Comparison of ENCODE assay signal across 7 mouse cellular contexts in genomic region chr8:70329124-70329834, GRCm38 (mm10). TPM values are rescaled to one million over a fixed set of nuclear protein-coding genes. Genes with fewer than 3 reads are reported as not detected.
DNase-seq lines count a peak whose midpoint lies in the region; ATAC-seq and TF ChIP-seq lines count a peak whose summit lies in the region.

Gene Gdf1 (plus strand): TSS chr8:70329817.

- no peak for ATAC-seq in hindbrain, postnatal 0 days
- no peak for ATAC-seq in midbrain, embryonic 15.5 days (replicated peaks)
- ATAC-seq in erythroblast, adult 5-6 weeks (replicated peaks; ENCODE audit: low FRiP score, poor library complexity, severe bottlenecking), result no peak

- WGBS in hindbrain, postnatal 0 days, result 34% methylated on average over 14 of the region's 14 CpGs
- 28% methylated on average over 14 of the region's 14 CpGs for WGBS in midbrain, embryonic 15.5 days

- intact Hi-C loops in left cerebral cortex, postnatal 4 days (cut with DNase I), result no loop called here

- TF ChIP-seq CTCF in hindbrain, postnatal 0 days (IDR thresholded peaks at IDR 0.05; ENCODE audit: low read depth), result no peak

- H3K9ac ChIP-seq in hindbrain, postnatal 0 days (replicated peaks; ENCODE audit: low read length), result peak within 1 kb of the TSS; percentile 9; the same call in 1 of the 2 replicates
- H3K9ac ChIP-seq in midbrain, embryonic 15.5 days, result peak within 1 kb of the TSS; percentile 2; the same call in 1 of the 2 replicates

- DNase-seq in left cerebral cortex, adult 18-20 months (ENCODE audit: low spot score in 2 of 2), result no peak
- DNase-seq in left cerebral cortex, postnatal 4 days, result no peak
- peak; percentile 77 for DNase-seq in embryo, embryonic 9.5 days (ENCODE audit: extremely low spot score)
- DNase-seq in hindbrain, postnatal 0 days (ENCODE audit: low spot score), result no peak
- DNase-seq in cerebellum, postnatal 4 days (ENCODE audit: low spot score in 2 of 2), result no peak

- peaks cover 35% of the 10 kb centered on the region for H3K36me3 ChIP-seq in hindbrain, postnatal 0 days (ENCODE audit: insufficient read depth, low read length)
- peaks cover 39% of the 10 kb centered on the region for H3K36me3 ChIP-seq in midbrain, embryonic 15.5 days (replicated peaks)

- no peaks in the 10 kb centered on the region for H3K27me3 ChIP-seq in hindbrain, postnatal 0 days (ENCODE audit: insufficient read depth, low read length)
- H3K27me3 ChIP-seq in midbrain, embryonic 15.5 days (replicated peaks), result no peaks in the 10 kb centered on the region

- H3K9me3 ChIP-seq in hindbrain, postnatal 0 days (ENCODE audit: low read length), result no peaks in the 10 kb centered on the region
- H3K9me3 ChIP-seq in midbrain, embryonic 15.5 days, result no peaks in the 10 kb centered on the region

- peak within 1 kb of the TSS; percentile 46; the same call in 1 of the 2 replicates for H3K27ac ChIP-seq in hindbrain, postnatal 0 days
- no peak within 1 kb of the TSS for H3K27ac ChIP-seq in midbrain, embryonic 15.5 days

- peaks cover 5% of the 10 kb centered on the region; the same call in 1 of the 2 replicates for H3K4me1 ChIP-seq in hindbrain, postnatal 0 days (ENCODE audit: insufficient read depth, low read length)
- H3K4me1 ChIP-seq in midbrain, embryonic 15.5 days, result peaks cover 24% of the 10 kb centered on the region

- H3K4me2 ChIP-seq in hindbrain, postnatal 0 days (ENCODE audit: low read depth, low read length), result no peak within 1 kb of the TSS
- H3K4me2 ChIP-seq in midbrain, embryonic 15.5 days, result no peak within 1 kb of the TSS; the same call in 1 of the 2 replicates

- no peak within 1 kb of the TSS for H3K4me3 ChIP-seq in hindbrain, postnatal 0 days (ENCODE audit: low read length)
- H3K4me3 ChIP-seq in midbrain, embryonic 15.5 days, result no peak within 1 kb of the TSS

RNA-seq across cellular contexts. Expression of gene Gdf1, which starts in this region (rescaled TPM):
- total RNA-seq in left cerebral cortex, adult 18-20 months (2021), result 10 to 100 TPM; 16.4 to 19.1 TPM
- total RNA-seq in left cerebral cortex, postnatal 4 days (2021), result 1 to 10 TPM; 6.8 to 7.9 TPM
- 5.3 and 8.4 TPM in 2 replicates for total RNA-seq in hindbrain, postnatal 0 days (2014; rRNA removed)
- polyA plus RNA-seq in hindbrain, postnatal 0 days (2015; fragmentation: Nextera tagmentation; extraction: Ambion mirVana), result 6.0 and 6.9 TPM in 2 replicates
- 5.3 and 7.4 TPM in 2 replicates for polyA plus RNA-seq in midbrain, embryonic 15.5 days (2015; fragmentation: Nextera tagmentation; extraction: Ambion mirVana)
- not detected in 2 replicates for total RNA-seq in erythroblast, adult 5-6 weeks (2015; ENCODE audit: low replicate concordance)
- not detected in 2 replicates for total RNA-seq in erythroblast, adult 5-6 weeks (2017; ENCODE audit: low replicate concordance)
